Mouse (Mus musculus) liver, adult 2 months (tissue): ENCODE measurements around the gene Rag1. TPM values are rescaled to one million over a fixed set of nuclear protein-coding genes. Genes with fewer than 3 reads are reported as not detected.

Experiments
- DNase-seq: peaks from one replicate; pipeline ENCODE4 v3.0.0-alpha.2; 2011; ENCODE audit warnings: low read depth, low spot score; ENCODE audit errors: extremely low read depth
- H3K27ac ChIP-seq: fragments of 200-500 bp; replicated peaks from 2 replicates; pipeline ENCODE4 v1.5.1; 2012; ENCODE audit warnings: low read depth, mild to moderate bottlenecking, control low read depth, inconsistent platforms, low read length; ENCODE audit not compliant: insufficient read depth
- H3K27me3 ChIP-seq: fragments of 200-500 bp; 2 replicates; pipeline ENCODE4 v1.6.1; 2012; ENCODE audit warnings: mild to moderate bottlenecking, moderate library complexity, low read length, inconsistent platforms; ENCODE audit not compliant: control insufficient read depth, insufficient read depth
- H3K36me3 ChIP-seq: fragments of 200-500 bp; 2 replicates; pipeline ENCODE4 v1.6.1; 2012; ENCODE audit warnings: low read length, inconsistent platforms; ENCODE audit not compliant: control insufficient read depth, insufficient read depth
- H3K4me1 ChIP-seq: fragments of 200-500 bp; 2 replicates; pipeline ENCODE4 v1.6.1; 2011; ENCODE audit warnings: low read length; ENCODE audit not compliant: control insufficient read depth, insufficient read depth
- H3K4me3 ChIP-seq: fragments of 200-500 bp; 2 replicates; pipeline ENCODE4 v1.5.1; 2011; ENCODE audit warnings: low read depth, mild to moderate bottlenecking, control low read depth, low read length, moderate library complexity; ENCODE audit not compliant: insufficient read depth
- H3K79me2 ChIP-seq: fragments of 200-500 bp; 2 replicates; pipeline ENCODE4 v1.6.1; 2012; ENCODE audit warnings: inconsistent platforms, mild to moderate bottlenecking, low read length, moderate library complexity; ENCODE audit not compliant: control insufficient read depth, insufficient read depth
- H3K9ac ChIP-seq: fragments of 200-500 bp; 2 replicates; pipeline ENCODE4 v1.6.1; 2012; ENCODE audit warnings: low read depth, mild to moderate bottlenecking, control low read depth, inconsistent platforms, low read length
- CTCF ChIP-seq: fragments of 200-500 bp; IDR thresholded peaks from 2 replicates; pipeline ENCODE4 v1.5.1; 2011; ENCODE audit warnings: low read depth, low read length, control low read depth
- POLR2A ChIP-seq: fragments of 200-500 bp; IDR thresholded peaks from 2 replicates; pipeline ENCODE4 v1.6.1; 2011; ENCODE audit warnings: low read length, control low read depth; ENCODE audit not compliant: insufficient read depth; ENCODE audit errors: extremely low read depth
- WGBS: fragments of 180-500 bp; shearing (Covaris S2); methylation state at CpG from one replicate; pipeline ENCODE4 v1.1.7; 2018; 5-methylcytosine and 5-hydroxymethylcytosine counted together
- polyA plus RNA-seq: library from polyadenylated mRNA; depleted of rRNA; stranded (reverse); fragments of >200 nt; gene quantifications from 2 replicates; pipeline ENCODE4 v1.2.3, GENCODE M21; 2012
- total RNA-seq: library from RNA; depleted of rRNA; stranded (reverse); fragments of >200 nt; gene quantifications from 2 replicates; pipeline ENCODE4 v1.2.3, GENCODE M21; 2014

Rag1 gene
- total and polyA plus RNA-seq, 2 experiments: not detected

DNA sequence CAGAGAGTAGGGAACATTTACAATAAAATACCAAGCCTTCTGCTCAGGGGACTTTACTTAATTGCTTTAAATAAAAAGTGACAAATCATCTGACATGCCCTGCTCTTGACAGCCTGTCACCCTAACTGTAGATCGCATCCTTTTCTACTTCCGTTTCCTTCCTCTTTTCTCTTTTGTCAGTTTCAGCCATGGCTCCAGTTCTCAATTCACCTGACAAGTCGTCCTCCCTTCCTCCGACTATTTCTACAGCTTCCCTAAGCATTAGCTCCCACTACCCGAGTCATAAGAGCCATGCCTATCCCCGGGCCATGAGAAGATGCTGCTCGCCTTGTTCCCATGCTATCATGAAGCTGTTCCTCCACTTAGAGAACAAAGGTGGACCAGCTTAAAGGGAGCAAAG is 27.7 kb downstream of the Rag1 start:
- TF ChIP-seq CTCF: no peak
- TF ChIP-seq POLR2A: no peak
- H3K4me3 ChIP-seq: no peak overlapping the region
- no peak overlapping the region for H3K27ac ChIP-seq
- no peaks in the 10 kb centered on the region; the same call in 1 of the 2 replicates for H3K79me2 ChIP-seq
- H3K36me3 ChIP-seq: no peaks in the 10 kb centered on the region
- H3K4me1 ChIP-seq: no peaks in the 10 kb centered on the region
- no peak for DNase-seq
- WGBS: 79% methylated on average over 7 of the region's 7 CpGs
- H3K9ac ChIP-seq: no peak overlapping the region
- no peaks in the 10 kb centered on the region for H3K27me3 ChIP-seq

DNA sequence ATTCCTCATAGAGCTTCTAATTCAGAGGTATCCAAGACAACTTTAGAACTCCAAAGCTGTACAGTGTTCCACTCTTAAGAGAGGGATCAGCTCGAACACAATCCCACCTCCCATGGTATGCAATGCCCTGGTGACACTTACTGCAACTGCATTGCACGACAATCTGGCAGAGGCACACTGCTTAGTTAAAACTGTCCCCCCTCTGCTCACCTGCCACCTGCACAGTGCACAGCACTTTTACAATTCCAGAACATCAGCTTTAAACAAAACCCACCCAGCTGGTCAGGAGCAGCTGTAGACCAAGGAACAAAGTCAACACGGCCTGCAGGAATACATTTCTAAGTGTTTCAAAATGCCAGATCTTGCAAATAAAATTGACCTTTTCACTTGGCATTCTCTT is 28.4 kb downstream of the Rag1 start:
- Histone ChIP-seq H3K9ac (no peak overlapping the region), H3K27ac (no peak overlapping the region), H3K27me3 (no peaks in the 10 kb centered on the region), H3K79me2 (no peaks in the 10 kb centered on the region; the same call in 1 of the 2 replicates), H3K4me1 (no peaks in the 10 kb centered on the region), H3K36me3 (no peaks in the 10 kb centered on the region), H3K4me3 (no peak overlapping the region)
- WGBS: 71% methylated on average over 3 of the region's 3 CpGs
- TF ChIP-seq POLR2A: no peak
- no peak for TF ChIP-seq CTCF
- no peak for DNase-seq

DNA sequence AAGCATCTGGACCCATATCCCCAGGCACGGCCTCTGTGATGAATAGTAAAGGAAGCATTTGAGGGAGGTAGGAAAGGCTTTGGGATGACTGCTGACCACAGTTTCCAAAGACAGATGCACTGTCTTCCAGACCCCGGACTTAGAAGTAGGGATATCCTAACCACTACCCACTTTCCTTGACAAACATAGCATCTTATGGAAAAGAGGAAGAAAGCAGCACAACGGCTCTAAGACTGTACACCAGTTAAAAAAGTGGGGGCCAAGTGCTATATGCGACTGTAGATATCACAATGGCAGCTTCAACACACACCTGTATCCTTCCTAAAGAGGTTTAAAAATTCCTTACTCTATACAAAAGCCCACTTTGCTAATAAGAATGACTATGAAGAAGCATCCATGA is 30.9 kb downstream of the Rag1 start:
- Histone ChIP-seq H3K4me3 (no peak overlapping the region), H3K36me3 (peaks cover 2% of the 10 kb centered on the region; the same call in 1 of the 2 replicates), H3K27ac (no peak overlapping the region), H3K79me2 (no peaks in the 10 kb centered on the region; the same call in 1 of the 2 replicates), H3K9ac (no peak overlapping the region), H3K27me3 (no peaks in the 10 kb centered on the region), H3K4me1 (no peaks in the 10 kb centered on the region)
- WGBS: 86% methylated on average over 4 of the region's 4 CpGs
- no peak for DNase-seq
- no peak for TF ChIP-seq CTCF
- no peak for TF ChIP-seq POLR2A

DNA sequence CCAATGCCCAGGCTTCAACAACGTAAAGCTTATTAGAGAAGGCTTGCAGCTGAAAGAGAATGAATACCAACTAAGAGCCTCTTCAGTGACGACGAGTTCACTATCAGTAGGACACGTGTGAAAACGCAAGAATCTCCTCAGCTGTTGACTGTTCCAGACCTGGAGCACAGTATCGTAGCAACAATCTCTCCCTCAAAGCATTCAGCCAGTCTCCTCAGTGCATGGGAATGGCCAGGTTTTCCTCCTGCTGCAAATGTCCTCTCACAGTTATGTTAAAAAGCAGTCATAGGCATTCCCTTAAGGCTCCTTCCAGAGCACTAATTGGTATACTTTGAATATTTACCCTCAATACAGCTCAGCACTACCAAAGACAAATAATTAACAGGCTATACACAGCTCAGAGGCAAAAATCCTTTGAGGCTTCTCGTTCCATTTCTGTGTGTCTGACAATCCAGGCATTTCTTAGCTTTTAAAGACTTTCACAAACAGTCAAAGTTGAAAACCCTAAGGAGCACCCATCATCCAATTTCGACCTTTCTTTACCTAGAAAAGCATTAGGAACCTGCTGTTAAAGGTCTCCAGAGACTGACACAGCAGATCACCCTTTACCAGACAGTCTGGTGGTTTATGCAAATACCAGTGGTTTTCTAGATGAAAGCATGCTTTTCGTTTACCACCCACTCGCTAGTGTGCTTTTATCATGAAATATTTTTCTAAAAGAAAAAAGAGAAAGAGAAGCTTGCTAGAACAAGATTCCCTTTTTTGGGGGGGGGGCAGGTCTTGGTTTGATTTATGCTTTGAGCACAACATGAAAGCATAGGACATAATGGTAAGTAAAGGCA is 33.6 kb downstream of the Rag1 start:
- Histone ChIP-seq H3K27me3 (no peaks in the 10 kb centered on the region), H3K36me3 (peaks cover 2% of the 10 kb centered on the region; the same call in 1 of the 2 replicates), H3K79me2 (no peaks in the 10 kb centered on the region; the same call in 1 of the 2 replicates), H3K4me1 (no peaks in the 10 kb centered on the region), H3K27ac (no peak overlapping the region), H3K9ac (no peak overlapping the region), H3K4me3 (no peak overlapping the region)
- TF ChIP-seq POLR2A: no peak
- no peak for TF ChIP-seq CTCF
- DNase-seq: no peak
- 81% methylated on average over 10 of the region's 10 CpGs for WGBS

DNA sequence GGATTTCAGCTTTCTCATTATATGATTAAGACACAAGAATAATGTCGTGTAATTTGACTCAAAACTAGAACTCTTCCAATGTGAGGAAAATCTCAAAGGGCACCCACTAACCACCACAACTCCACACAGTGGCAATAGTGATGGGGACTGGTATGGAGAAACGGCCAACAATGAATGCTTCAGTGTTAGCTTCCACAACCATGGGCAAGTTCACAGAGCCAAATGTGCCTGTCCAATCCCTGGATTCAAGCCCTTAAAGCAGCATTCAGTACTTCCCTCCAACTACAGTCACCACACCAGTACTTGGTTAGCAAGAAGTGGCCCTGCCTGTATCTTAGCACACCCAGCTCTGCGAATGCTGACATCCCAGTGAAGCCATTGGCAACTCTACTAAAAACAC is 38.4 kb downstream of the Rag1 start:
- WGBS: 90% methylated on average over 3 of the region's 3 CpGs
- H3K27ac ChIP-seq: no peak overlapping the region
- H3K36me3 ChIP-seq: peaks cover 4% of the 10 kb centered on the region
- H3K79me2 ChIP-seq: no peaks in the 10 kb centered on the region
- H3K27me3 ChIP-seq: no peaks in the 10 kb centered on the region
- DNase-seq: no peak
- H3K9ac ChIP-seq: no peak overlapping the region
- TF ChIP-seq POLR2A (no peak), CTCF (no peak)
- no peak overlapping the region for H3K4me3 ChIP-seq
- no peaks in the 10 kb centered on the region for H3K4me1 ChIP-seq

DNA sequence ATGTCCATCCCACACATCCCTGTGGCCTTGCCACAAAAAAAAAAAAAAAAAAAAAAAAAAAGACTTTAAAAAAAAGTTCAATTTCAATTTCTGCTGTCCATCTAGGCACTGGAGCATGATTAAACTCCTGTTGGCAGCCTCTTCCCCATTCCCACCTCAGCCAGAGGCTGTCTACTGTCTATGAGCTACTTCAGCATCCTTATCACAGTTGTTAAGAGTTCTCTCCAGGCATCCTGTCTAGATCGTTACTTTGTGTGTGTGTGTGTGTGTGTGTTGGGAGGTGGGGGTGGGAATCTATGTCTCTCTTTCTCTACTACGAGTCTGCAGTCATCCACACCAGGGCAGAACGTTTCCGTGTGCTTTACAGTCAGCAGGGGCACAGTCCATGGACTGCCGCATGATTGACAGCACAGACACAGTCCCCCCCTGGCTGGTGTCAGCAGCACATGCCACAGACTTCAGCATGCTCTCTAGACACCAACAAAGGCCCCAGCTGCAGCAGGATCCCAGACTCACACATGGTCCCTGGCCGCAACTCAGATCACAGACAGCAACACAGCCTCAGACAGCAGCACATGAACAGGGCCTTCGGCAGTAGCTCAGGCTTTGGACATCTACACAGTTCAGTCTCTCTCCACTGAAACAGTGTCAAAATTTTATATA is 40.9 kb downstream of the Rag1 start:
- no peak overlapping the region for H3K4me3 ChIP-seq
- H3K4me1 ChIP-seq: no peaks in the 10 kb centered on the region
- H3K27me3 ChIP-seq: no peaks in the 10 kb centered on the region
- TF ChIP-seq POLR2A (no peak), CTCF (no peak)
- H3K36me3 ChIP-seq: peaks cover 2% of the 10 kb centered on the region; the same call in 1 of the 2 replicates
- no peaks in the 10 kb centered on the region for H3K79me2 ChIP-seq
- no peak overlapping the region for H3K9ac ChIP-seq
- no peak overlapping the region for H3K27ac ChIP-seq
- DNase-seq: no peak
- 81% methylated on average over 7 of the region's 7 CpGs for WGBS
